Mouse (Mus musculus) lung, postnatal 4 days (tissue): Measurements from ENCODE around the gene Acy3.
"Not testable (repeated sequence)": the region's sequence is repeated elsewhere in the genome, so short reads cannot be mapped to it uniquely, and the experiment has no call there.

Experiments
- DNase-seq, 2 experiments: peaks; one replicate each; pipeline ENCODE4 v3.0.0; 2021

Gene Acy3

DNA sequence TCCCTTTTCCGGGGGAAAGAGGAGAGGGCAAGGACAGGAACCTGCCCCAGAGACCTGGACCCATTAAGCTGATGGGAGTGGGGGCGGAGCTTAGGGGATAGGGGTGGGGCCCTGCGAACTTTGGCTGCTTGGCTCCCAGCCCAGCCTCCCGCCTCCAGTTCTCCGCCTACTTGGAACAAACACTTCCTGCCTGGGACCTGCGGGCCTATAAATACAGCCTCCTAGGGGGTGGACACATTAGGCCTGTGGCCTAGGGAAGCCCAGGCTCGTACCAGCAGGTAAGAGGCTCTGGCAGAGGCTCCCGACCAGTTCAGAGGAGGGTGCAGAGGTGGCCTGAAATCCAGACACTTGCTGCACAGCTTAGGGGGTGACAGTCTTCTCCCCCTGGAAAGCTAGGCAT is at the start of gene Acy3:
Gene Acy3 (plus strand): TSS at position 237 of the 400 bp plus-strand sequence.
- peak; percentile 90 to 92 for DNase-seq

DNA sequence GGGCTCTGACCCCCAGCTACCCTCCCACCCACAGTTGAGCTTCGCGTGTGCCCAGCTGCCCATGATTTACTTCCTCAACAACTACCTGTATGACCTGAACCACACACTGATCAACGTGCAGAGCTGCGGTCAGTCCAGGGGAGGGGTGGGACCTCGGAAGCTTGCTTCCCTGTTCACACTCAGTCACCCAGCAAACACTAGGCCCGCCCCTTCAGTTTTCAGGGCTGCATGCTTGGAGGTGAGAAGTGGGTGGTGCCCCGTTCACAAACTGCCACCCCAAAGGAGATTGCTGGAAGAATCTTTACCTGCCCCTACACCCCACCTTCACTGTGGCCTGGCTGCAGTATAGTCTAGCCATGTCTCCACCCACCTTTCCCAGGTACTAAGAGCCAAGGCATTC is 44.1 kb upstream of the Acy3 start:
- DNase-seq, result no peak

DNA sequence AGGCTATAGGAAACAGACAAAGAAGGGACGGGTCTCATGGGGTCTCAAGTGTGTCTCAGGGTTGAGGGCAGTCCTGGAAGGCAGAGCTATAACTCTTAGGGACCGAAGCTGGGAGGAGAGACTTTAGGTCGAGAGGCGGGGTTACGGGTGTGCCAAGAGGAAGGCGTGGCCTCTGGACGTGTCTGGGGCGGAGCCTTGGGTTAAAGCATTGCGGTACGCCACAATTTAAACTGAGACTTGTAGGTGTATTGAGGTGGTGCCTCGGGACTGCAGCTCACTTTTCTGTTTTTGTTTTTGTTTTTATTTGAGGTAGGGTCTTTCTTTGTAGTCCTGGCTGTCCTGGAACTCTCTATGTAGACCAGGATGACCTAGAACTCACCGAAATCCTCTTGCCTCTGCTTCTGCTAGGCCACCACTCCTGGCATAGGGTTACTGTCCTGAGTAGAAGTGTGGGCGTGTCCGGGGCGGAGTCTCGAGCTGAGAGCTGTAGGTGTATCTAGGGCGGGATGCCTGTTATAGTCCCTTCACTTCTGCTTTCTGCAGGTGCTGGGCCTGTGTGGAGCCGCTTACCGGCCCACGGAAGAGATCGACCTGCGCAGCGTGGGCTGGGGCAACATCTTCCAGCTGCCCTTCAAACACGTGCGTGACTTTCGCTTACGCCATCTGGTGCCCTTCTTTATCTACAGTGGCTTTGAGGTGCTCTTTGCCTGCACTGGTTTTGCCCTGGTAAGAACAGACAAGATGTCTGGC is 43.2 kb upstream of the Acy3 start:
- peak; percentile 66 to 72 for DNase-seq

DNA sequence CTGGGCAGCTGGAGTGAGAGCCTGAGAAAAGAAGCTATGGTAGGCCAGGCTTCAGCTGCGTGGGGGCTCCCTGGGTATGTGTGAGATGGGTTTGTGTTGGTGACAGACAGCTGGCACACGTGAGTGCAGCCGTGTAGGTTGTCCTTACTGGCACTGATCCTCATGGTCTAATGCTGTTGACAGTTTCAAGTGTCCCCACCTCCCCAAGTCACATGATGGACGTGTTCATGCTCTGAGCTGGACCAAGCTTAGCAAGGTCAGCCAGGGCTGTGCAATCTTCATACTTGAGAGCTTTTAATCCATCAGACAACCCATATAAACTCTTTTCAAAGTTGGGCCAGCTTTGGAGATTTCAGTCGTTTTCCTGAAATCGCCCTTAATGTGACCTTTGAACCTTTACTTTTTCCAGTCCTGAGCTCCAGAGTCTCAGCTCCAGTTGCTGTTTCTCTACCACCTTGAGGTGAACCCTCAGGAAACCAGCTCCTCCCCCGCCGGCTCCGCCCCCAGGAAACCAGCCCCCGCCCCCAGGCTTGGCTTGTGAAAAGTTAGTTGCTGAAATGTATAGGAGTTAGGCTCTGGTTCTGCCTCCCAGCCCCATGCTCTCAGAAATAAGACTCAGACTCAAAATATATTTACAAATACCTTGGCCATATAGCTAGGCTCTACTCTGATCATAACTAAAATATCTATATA is 40.4 kb upstream of the Acy3 start:
- DNase-seq, result peak in 1 of 2 experiments; percentile 38

DNA sequence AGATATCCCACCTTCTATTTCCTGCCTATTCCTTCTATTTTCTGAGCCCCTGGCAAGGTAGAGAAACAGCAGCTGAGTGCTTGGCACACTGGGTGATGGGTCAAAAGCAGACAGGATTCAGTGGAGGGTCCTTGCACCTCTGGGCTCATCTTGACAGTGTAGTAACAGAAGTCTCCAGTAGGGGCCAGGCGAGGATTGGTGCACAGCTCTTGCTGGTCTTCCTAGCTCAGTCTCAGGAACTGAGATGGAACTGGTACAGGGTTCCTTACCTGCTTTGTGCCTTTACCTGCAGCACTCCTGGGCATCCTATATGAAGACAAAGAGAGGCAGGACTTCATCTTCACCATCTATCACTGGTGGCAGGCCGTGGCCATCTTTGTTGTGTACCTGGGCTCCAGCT is 39.7 kb upstream of the Acy3 start:
- peak; percentile 54 to 81 for DNase-seq

DNA sequence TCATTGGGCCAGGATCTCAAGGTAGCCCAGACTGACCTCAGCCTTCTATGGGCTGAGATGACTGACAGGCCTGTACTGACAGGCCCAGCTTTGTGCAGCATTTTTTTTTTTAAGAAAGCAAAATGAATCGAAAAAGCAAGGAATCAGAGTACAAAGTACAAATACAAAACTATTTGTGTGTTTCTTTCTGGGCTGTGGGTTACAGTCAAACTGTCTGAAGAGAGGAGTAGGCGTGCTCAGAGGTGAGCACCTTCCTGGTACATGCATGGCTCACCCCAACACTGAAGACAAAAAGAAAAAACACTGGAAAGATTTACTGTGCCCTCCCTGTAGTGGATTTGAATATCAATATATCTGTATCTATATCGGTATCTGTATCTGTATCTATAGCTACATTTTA is 38.6 kb upstream of the Acy3 start:
- no peak for DNase-seq

DNA sequence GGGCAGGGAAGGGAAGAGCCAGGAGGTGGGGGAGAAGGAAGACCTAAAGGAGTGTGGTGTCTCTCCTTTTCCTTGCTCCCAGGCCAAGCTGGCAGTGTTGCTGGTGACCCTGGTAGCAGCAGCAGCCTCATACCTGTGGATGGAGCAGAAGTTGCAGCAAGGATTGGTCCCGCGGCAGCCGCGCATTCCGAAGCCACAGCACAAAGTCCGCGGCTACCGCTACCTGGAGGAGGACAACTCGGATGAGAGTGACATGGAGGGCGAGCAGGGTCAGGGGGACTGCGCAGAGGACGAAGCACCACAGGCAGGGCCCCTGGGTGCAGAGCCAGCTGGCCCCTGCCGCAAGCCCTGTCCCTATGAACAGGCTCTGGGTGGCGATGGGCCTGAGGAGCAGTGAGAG is 37.8 kb upstream of the Acy3 start:
- DNase-seq, result no peak

DNA sequence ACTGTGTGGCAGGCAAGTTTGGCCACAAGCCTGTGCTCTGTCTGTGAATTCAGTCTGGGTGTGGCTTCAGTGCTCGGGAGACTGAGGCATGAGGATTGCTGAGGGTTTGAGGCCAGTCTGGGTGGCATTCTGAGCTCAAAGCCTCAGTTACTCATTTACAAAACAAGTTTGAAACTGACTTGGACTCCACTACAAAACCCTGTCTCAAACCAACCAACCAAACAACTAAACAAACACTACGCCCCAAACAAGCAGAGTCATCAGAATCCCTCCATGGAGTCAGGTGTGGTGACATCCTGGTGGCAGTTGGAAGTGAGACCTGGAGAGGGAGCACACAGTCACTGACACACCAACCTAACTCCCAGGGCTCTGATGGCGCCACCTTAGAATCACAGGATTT is 36.0 kb upstream of the Acy3 start:
- DNase-seq, result no peak

DNA sequence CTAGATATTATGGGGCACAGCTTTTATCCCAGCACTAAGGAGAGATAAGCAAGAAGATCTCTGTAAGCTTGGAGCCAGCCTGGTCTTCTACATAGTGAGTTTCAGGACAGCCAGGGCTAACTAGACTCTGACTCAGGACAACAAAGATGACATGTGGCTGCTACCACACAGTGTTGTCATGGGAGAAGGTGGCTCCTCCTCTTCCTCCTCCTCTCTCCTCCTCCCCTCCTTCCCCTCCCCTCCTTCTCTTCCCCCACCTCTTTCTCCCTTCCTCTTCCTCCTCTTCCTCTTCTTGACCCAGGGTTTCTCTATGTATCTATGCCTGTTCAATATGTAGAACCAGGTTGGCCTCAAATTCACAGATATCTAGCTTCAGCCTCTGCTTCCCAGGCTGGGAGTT is 34.9 kb upstream of the Acy3 start:
- DNase-seq, result no peak

DNA sequence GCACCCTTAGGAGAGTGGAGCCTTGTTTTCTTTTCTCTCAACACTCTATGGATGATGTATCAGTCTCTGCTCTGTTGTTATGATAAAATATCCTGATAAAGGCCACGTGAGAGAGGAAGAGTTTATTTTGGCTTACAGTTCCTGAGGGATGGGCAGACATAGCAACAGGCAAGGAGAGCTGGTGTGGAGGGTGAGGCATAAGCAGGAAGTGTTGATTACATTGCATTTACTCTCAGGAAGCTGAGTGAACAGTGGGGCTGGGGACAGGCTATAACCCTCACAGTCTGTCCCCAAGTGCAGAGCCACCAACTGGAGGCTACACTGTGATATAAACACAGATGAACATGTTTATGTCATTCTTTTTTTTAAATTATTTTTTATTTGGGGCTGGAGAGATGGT is 34.3 kb upstream of the Acy3 start:
- DNase-seq, result no peak

DNA sequence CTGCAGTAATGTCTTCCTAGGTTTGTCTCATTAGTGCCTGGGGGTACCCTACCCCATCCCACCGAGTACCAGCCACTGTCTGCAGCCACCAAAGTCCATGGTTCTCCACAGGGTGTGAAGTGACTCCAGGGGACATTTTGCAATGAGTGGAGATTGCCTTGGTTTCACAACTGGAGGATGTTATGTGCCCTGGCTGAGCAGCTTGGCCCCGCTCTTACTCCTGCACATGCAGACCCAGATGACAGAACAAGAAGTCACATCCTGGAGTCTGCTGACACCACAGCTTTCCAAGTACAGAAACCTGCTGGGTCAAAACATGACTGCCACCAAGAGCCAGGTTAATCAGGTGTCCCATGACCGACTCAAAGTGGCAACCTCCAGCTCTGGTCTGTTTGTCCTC is 31.3 kb upstream of the Acy3 start:
- DNase-seq, result no peak

DNA sequence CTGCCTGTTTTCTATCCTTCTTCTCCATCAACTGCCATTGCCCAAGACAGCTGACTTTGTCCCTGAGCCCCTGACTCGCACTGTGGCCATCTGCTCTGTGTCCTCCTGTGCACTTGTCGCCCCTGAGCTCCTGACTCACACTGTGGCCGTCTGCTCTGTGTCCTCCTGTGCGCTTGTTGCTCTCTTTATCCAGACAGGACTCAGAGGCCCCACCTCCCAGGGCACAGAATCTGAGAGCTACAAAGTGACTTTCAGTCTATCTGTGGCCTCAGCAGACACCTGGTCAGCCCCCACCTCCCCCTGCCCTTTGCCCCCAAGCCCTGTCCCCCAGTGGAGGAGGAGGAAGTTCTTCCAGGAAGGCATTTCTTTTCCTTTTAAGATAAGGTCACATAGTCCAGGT is 30.6 kb upstream of the Acy3 start:
- DNase-seq, result no peak

DNA sequence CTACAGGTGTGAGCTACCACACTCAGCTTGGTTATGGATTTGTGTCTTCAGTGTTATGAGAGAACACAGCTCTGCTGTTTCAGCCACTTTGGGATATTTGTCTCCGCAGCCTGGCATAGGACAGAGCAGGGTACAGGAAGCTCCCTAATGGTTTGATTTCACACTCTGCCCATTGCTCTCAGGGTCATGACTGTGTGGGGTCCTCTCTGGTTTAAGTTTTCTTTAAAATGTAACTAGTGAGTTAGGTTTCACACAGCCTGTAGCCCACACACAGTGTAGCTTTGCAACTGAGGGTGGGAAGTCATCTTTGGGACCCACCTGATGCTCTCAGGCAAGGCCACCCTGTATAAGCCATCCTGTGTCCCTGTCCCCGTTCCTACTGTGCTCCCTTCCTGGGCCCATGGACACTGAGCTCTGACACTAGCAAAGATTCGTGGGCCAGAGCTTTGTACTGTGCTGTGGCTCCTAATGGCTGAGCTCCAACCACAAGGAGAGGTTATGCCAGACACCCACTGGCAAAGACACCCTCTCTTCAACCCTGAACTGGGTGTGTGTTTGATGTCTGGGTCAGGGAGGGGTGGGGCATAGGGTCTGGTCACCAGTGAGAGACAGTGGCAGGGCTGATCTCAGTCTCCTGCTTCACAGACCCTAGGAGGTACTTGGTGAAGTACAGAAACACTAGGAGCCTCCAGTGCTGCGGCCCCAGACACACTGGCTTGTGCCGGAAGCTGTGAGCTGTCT is 28.9 kb upstream of the Acy3 start:
- DNase-seq, result not testable (repeated sequence)

DNA sequence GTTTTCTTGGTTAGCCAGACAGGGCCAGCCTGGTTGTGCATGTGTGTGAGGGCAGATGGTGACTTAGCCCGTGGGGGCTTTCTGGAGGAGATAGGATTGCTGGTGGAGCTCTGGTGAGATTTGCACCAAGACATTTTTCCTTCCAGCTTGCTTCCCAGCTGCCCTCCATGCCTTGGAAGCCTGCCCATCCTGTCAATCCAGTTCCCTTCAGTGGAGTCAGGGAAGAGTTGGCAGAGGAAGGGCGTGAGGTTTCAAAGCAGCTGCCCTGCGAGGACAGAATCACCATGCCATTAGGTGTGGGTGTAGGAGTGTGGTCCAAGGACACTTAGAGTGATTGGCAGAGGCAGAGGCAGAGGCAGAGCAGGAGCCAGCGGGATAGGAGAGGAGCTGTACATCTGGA is 27.9 kb upstream of the Acy3 start, which contains the start of gene Aldh3b3:
Gene Aldh3b3 (plus strand): TSS at position 176 of the 400 bp plus-strand sequence.
- DNase-seq, result no peak

DNA sequence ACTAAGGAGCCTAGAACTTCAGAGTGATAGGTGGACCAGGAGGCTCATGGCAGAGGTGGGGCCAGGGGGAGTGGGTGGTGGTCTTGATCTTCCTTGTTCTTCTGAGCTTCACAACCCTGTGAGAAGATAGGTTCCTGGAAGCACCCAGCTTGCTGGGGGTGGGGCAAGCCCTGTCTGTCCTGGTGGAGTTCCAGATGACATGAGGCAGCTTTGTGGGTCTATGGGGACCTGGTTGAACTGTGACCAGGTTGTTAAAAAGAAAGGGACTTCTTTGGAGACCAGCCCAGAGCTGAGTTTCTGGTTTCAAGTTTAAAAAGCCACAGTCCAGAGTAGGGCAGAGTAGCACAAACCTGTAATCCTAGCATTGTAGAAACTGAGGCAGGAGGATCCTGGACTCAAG is 27.3 kb upstream of the Acy3 start:
- DNase-seq, result no peak

DNA sequence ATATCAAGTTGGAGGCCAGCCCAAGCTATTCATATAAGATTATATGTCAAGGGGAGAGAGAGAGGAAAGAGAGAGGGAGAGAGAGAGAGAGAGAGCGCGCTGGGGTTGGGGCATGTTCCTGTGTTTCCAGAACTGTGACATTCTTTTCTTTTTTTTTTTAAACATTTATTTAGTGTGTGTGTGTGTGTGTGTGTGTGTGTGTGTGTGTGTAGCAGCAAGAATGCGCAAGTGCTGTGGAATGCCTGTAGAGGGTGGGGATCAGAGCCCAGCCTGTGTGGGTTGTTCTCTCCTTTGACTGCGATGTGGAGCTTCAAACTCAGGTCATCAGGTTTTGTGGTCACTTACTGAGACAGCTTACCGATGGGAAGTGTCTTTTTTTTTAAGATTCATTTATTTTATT is 26.2 kb upstream of the Acy3 start:
- peak; percentile 25 to 64 for DNase-seq

DNA sequence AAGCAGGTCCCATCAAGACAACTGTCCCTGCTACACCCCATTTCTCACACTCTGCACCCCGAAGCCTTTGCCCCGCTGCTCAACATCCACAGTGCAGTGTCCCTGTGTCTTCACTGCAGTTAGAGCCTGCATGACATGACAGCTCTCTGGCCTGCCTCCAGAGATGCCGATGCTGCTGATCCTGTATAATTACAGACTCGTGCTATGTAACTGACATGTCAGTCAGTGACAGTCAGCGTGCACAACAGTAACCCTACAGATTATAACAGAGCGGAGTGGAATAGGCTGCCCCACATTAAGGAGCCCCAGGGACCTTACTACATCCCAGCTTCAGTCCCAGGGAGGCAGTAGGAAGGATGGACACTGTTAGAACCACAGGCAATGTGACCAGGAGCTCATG is 24.6 kb upstream of the Acy3 start:
- not testable (repeated sequence) for DNase-seq

DNA sequence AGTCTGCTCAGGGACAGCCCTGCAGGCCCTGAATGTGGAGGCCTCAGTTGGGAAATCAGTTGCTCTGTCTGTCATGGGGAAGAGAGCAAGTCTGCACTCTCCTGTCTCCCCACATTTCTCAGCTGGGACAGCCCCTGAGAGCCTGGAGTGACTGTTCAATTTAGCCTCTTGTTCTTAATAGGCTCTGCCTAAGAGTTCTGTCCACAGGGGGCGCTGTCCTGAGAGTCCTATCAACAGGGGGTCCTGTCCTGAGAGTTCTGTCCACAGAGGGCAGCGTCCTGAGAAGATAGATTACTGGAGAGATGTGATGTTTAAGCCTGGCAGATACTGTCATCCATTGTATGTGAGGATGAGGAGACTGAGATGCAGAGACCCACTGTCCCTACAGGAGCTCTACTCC is 23.9 kb upstream of the Acy3 start:
- peak in 1 of 2 experiments; percentile 56 for DNase-seq

DNA sequence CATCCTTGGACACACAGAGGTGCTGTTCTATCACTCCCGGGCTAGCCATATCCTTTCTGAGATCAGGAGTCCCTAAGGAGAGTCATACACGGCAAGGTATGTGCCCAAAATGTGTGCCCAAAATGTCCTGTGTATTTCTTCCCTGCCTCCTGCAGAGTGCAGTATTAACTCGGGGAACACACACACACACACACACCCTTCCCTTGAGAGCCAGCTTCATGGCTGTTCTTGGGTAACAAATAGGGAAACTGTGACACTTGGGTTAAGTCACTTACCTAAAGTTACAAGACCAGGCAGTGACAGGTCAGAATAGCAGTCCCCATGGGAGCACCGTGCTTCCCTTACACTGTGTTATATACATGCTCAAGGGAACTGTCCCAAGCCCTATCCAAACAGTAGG is 22.3 kb upstream of the Acy3 start:
- DNase-seq, result no peak

DNA sequence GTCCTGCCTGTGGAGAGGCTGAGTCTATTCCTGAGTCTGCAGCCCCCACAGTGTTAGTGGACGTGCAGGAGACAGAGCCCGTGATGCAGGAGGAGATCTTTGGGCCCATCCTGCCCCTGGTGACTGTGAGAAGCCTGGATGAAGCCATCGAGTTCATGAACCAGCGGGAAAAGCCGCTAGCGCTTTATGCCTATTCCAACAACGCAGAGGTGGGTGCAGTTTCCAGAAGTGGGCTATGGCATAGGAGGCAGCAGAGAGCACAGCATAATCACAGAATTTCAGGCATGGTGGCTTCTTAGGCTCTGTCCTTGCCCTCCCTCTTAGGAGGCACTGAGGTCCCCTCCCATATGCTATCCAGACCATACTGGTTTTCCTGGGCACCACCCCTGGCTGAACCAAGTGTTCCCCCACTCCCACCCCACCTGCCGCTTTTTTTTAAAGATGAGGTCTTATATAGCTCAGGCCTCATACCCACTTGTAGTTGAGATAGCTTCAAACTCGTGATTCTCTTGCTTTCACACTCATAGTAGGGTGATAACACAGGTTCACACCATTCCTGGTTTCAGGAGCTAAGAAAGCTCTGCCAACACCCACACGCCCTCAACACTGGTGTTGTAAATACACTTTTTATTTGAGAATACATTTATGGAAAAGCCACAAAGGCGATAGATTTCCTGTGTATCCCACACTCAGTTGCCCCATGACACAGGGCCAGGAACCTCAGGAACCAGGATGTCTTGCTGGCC is 19.9 kb upstream of the Acy3 start:
- DNase-seq, result no peak

DNA sequence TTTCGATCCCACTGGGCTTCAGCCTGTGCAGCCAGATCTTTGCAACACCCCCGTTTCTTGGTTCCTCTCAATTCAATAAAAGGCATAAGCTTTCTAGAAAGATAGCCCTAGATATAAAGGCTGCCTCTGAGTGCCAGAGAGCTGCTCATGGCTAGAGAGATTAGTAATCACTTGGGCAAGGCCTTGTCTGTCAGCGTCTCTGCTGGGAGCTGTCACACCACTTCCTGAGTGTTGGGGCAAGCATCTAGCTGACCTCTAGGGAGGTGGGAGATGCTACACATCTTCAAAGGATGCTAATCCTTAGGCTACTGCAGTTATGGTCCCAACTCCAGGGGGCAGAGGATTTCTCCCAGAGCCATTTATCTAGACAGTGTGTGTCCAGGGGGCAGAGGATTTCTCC is 19.1 kb upstream of the Acy3 start:
- DNase-seq, result no peak

DNA sequence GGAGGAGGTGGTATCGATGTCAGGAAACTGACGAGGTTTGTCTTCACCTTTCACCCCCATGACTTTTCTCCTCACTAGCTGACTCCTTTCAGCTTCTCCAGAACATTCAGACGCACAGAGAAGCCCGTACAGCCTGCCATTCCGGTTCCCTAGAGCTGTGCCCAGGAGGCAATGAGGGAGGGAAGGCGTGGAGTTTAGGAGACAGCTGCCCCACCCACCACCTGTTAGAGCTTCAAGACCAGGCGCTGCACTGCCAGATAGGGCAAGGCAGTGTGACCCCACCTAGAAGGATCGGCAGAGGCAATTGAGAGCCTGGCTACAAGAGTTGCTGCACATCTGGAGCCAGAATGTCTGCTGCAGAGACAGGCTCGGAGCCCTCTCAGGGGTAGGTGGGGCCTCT is 14.1 kb upstream of the Acy3 start, which contains the start of gene Aldh3b2:
Gene Aldh3b2 (plus strand): TSS at position 100 of the 400 bp plus-strand sequence.
- DNase-seq, result peak in 1 of 2 experiments; percentile 51

DNA sequence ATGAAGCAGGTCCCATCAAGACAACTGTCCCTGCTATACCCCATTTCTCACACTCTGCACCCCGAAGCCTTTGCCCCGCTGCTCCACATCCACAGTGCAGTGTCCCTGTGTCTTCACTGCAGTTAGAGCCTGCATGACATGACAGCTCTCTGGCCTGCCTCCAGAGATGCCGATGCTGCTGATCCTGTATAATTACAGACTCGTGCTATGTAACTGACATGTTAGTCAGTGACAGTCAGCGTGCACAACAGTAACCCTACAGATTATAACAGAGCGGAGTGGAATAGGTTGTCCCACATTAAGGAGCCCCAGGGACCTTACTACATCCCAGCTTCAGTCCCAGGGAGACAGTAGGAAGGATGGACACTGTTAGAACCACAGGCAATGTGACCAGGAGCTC is 11.8 kb upstream of the Acy3 start:
- DNase-seq, result not testable (repeated sequence)
